Mouse (Mus musculus): ENCODE data around the gene Zscan5b. TPM values are rescaled to one million over a fixed set of nuclear protein-coding genes. Genes with fewer than 3 reads are reported as not detected.
A peak's percentile ranks its signal among the peaks of the same experiment; 100 is the strongest.
"Not testable (repeated sequence)": the region's sequence is repeated elsewhere in the genome, so short reads cannot be mapped to it uniquely, and the experiment has no call there.

Gene Zscan5b
- polyA plus RNA-seq (2015; fragmentation: Nextera tagmentation; extraction: Ambion mirVana), result not detected in 2 replicates

GRCm38 (mm10) chr7:6221978-6222377 is at the start of gene Zscan5b:
Gene Zscan5b (plus strand): TSS chr7:6222278.
- Histone ChIP-seq H3K9ac (no peak within 1 kb of the TSS), H3K4me3 (no peak within 1 kb of the TSS), H3K4me1 (no peaks in the 10 kb centered on the region), H3K36me3 (ENCODE audit: poor library complexity, severe bottlenecking) (no peaks in the 10 kb centered on the region), H3K9me3 (replicated peaks) (0 out of 2 replicates have a peak, but pooled peaks cover 9% of the 10 kb centered on the region), H3K27me3 (no peaks in the 10 kb centered on the region), H3K27ac (no peak within 1 kb of the TSS), H3K4me2 (no peak within 1 kb of the TSS)
- no peak for ATAC-seq
- WGBS, result 95% methylated on average over 12 of the region's 12 CpGs

GRCm38 (mm10) chr7:6172674-6173244 is 49.3 kb upstream of the Zscan5b start:
- H3K4me3 ChIP-seq, result peak overlapping the region; percentile 58
- peaks cover 15% of the 10 kb centered on the region for H3K4me1 ChIP-seq
- peak overlapping the region; percentile 74 for H3K9ac ChIP-seq
- H3K9me3 ChIP-seq (replicated peaks), result no peaks in the 10 kb centered on the region
- peak; percentile 28 for ATAC-seq
- no peaks in the 10 kb centered on the region for H3K27me3 ChIP-seq
- H3K36me3 ChIP-seq (ENCODE audit: poor library complexity, severe bottlenecking), result peaks cover 20% of the 10 kb centered on the region; the same call in 1 of the 2 replicates
- peak overlapping the region; percentile 44 for H3K27ac ChIP-seq
- peak overlapping the region; percentile 77 for H3K4me2 ChIP-seq
- under 1% methylated on average over 27 of the region's 28 CpGs for WGBS

GRCm38 (mm10) chr7:6173872-6174271 is 48.2 kb upstream of the Zscan5b start:
- no peaks in the 10 kb centered on the region for H3K27me3 ChIP-seq
- H3K4me1 ChIP-seq, result peaks cover 15% of the 10 kb centered on the region
- no peak overlapping the region; the same call in 1 of the 2 replicates for H3K9ac ChIP-seq
- H3K36me3 ChIP-seq (ENCODE audit: poor library complexity, severe bottlenecking), result peaks cover 22% of the 10 kb centered on the region; the same call in 1 of the 2 replicates
- no peak overlapping the region for H3K27ac ChIP-seq
- H3K9me3 ChIP-seq (replicated peaks), result no peaks in the 10 kb centered on the region
- 93% methylated on average over 8 of the region's 8 CpGs for WGBS
- H3K4me2 ChIP-seq, result no peak overlapping the region
- no peak overlapping the region for H3K4me3 ChIP-seq
- no peak for ATAC-seq

GRCm38 (mm10) chr7:6174365-6174987 is 47.6 kb upstream of the Zscan5b start:
- ATAC-seq; H3K4me2 ChIP-seq; H3K27ac ChIP-seq; H3K4me3 ChIP-seq; H3K9ac ChIP-seq; H3K9me3 ChIP-seq (replicated peaks); H3K27me3 ChIP-seq: not testable (repeated sequence)
- peaks cover 26% of the 10 kb centered on the region; the same call in 1 of the 2 replicates for H3K36me3 ChIP-seq (ENCODE audit: poor library complexity, severe bottlenecking)
- 95% methylated on average over 9 of the region's 9 CpGs for WGBS
- peaks cover 15% of the 10 kb centered on the region for H3K4me1 ChIP-seq

- peaks cover 35% of the 10 kb centered on the region for H3K36me3 ChIP-seq (ENCODE audit: poor library complexity, severe bottlenecking)
- no peaks in the 10 kb centered on the region for H3K27me3 ChIP-seq
- H3K4me2 ChIP-seq, result no peak overlapping the region
- no peak overlapping the region for H3K27ac ChIP-seq
- H3K4me1 ChIP-seq, result 0 out of 2 replicates have a peak, but pooled peaks cover 2% of the 10 kb centered on the region
- H3K9me3 ChIP-seq (replicated peaks), result no peaks in the 10 kb centered on the region
- no peak overlapping the region for H3K9ac ChIP-seq
- H3K4me3 ChIP-seq, result no peak overlapping the region
- ATAC-seq, result no peak
These were observed 43.1 kb upstream of the Zscan5b start for GRCm38 (mm10) chr7:6179013-6179412.

- H3K4me1 ChIP-seq, result no peaks in the 10 kb centered on the region
- no peaks in the 10 kb centered on the region for H3K9me3 ChIP-seq (replicated peaks)
- H3K9ac ChIP-seq, result no peak overlapping the region
- H3K27me3 ChIP-seq, result no peaks in the 10 kb centered on the region
- no peak for ATAC-seq
- H3K4me3 ChIP-seq, result no peak overlapping the region
- no peak overlapping the region for H3K27ac ChIP-seq
- H3K36me3 ChIP-seq (ENCODE audit: poor library complexity, severe bottlenecking), result peaks cover 53% of the 10 kb centered on the region
- no peak overlapping the region for H3K4me2 ChIP-seq
These were observed 39.2 kb upstream of the Zscan5b start for GRCm38 (mm10) chr7:6182882-6183281.

DNA sequence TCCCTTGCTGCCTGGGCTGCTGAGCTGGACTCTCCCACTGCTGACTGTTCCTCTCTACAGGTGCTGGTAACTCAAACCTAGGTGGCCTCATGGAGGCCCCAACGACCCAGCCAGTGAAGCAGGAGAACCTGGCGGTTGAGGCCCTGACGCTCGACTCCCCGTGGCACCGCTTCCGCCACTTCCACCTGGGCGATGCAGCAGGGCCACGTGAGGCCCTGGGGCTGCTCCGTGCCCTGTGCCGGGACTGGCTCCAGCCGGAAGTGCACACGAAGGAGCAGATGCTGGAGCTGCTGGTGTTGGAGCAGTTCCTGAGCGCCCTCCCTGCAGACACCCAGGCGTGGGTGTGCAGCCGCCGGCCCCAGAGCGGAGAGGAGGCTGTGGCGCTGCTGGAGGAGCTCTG is 38.3 kb upstream of the Zscan5b start:
- 0 out of 2 replicates have a peak, but pooled peaks have one; percentile 6 for ATAC-seq
- Histone ChIP-seq H3K27ac (no peak overlapping the region), H3K36me3 (ENCODE audit: poor library complexity, severe bottlenecking) (peaks cover 62% of the 10 kb centered on the region)

GRCm38 (mm10) chr7:6184521-6184920 is 37.6 kb upstream of the Zscan5b start:
- Histone ChIP-seq H3K36me3 (ENCODE audit: poor library complexity, severe bottlenecking) (peaks cover 64% of the 10 kb centered on the region), H3K27ac (no peak overlapping the region), H3K4me2 (no peak overlapping the region), H3K9ac (no peak overlapping the region), H3K4me3 (no peak overlapping the region), H3K27me3 (no peaks in the 10 kb centered on the region), H3K9me3 (replicated peaks) (no peaks in the 10 kb centered on the region), H3K4me1 (no peaks in the 10 kb centered on the region)
- 83% methylated on average over 8 of the region's 8 CpGs for WGBS
- ATAC-seq, result no peak

More for the DNA sequence above, 38.3 kb upstream of the Zscan5b start:
- H3K4me3 ChIP-seq, result no peak overlapping the region
- no peaks in the 10 kb centered on the region for H3K9me3 ChIP-seq (replicated peaks)
- 97% methylated on average over 19 of the region's 19 CpGs for WGBS
- no peak overlapping the region for H3K9ac ChIP-seq
- H3K27me3 ChIP-seq, result no peaks in the 10 kb centered on the region
- no peak overlapping the region for H3K4me2 ChIP-seq
- no peaks in the 10 kb centered on the region for H3K4me1 ChIP-seq

- H3K36me3 ChIP-seq (ENCODE audit: poor library complexity, severe bottlenecking), result peaks cover 68% of the 10 kb centered on the region
- H3K4me1 ChIP-seq, result no peaks in the 10 kb centered on the region
- WGBS, result 88% methylated on average over 1 of the region's 1 CpGs
- no peak overlapping the region for H3K9ac ChIP-seq
- no peaks in the 10 kb centered on the region for H3K27me3 ChIP-seq
- ATAC-seq, result no peak
- H3K4me2 ChIP-seq, result no peak overlapping the region
- no peaks in the 10 kb centered on the region for H3K9me3 ChIP-seq (replicated peaks)
- no peak overlapping the region for H3K4me3 ChIP-seq
- no peak overlapping the region for H3K27ac ChIP-seq
These were observed 36.7 kb upstream of the Zscan5b start for GRCm38 (mm10) chr7:6185391-6185790.

- Histone ChIP-seq H3K36me3 (ENCODE audit: poor library complexity, severe bottlenecking) (peaks cover 71% of the 10 kb centered on the region), H3K27ac (no peak overlapping the region), H3K4me3 (no peak overlapping the region), H3K9me3 (replicated peaks) (no peaks in the 10 kb centered on the region), H3K9ac (no peak overlapping the region), H3K4me2 (no peak overlapping the region), H3K27me3 (no peaks in the 10 kb centered on the region), H3K4me1 (no peaks in the 10 kb centered on the region)
- 95% methylated on average over 2 of the region's 2 CpGs for WGBS
- ATAC-seq, result no peak
These were observed 35.9 kb upstream of the Zscan5b start for GRCm38 (mm10) chr7:6186176-6186575.

GRCm38 (mm10) chr7:6186756-6187155 is 35.3 kb upstream of the Zscan5b start:
- ATAC-seq, result no peak
- Histone ChIP-seq H3K27me3 (no peaks in the 10 kb centered on the region), H3K4me2 (no peak overlapping the region), H3K36me3 (ENCODE audit: poor library complexity, severe bottlenecking) (peaks cover 71% of the 10 kb centered on the region), H3K4me1 (no peaks in the 10 kb centered on the region), H3K9me3 (replicated peaks) (no peaks in the 10 kb centered on the region), H3K27ac (no peak overlapping the region), H3K4me3 (no peak overlapping the region), H3K9ac (no peak overlapping the region)
- WGBS, result 81% methylated on average over 2 of the region's 2 CpGs

DNA sequence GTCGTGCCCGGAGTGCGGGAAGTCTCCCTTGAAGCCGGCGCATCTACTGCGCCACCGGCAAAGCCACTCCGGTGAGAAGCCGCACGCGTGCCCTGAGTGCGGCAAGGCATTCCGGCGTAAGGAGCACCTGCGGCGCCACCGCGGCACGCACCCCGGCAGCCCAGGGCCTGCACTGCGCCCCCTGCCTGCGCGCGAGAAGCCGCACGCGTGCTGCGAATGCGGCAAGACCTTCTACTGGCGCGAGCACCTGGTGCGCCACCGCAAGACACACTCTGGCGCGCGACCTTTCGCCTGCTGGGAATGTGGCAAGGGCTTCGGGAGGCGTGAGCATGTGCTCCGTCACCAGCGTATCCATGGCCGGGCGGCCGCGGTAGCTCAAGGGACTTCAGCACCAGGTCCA is 32.5 kb upstream of the Zscan5b start:
- no peak for ATAC-seq
- Histone ChIP-seq H3K27me3 (no peaks in the 10 kb centered on the region), H3K9me3 (replicated peaks) (no peaks in the 10 kb centered on the region), H3K4me1 (no peaks in the 10 kb centered on the region), H3K4me2 (no peak overlapping the region), H3K4me3 (no peak overlapping the region), H3K36me3 (ENCODE audit: poor library complexity, severe bottlenecking) (peaks cover 59% of the 10 kb centered on the region), H3K27ac (no peak overlapping the region), H3K9ac (no peak overlapping the region)
- 54% methylated on average over 45 of the region's 45 CpGs for WGBS
